Mouse (Mus musculus) midbrain, embryonic 12.5 days (tissue): Measurements from ENCODE around the gene Rybp. TPM values are rescaled to one million over a fixed set of nuclear protein-coding genes. Genes with fewer than 3 reads are reported as not detected.

Experiments
- ATAC-seq: fragments of 200-750 bp; cut with Nextera tagmentation; 2 replicates; pipeline ENCODE4 v1.8.0; 2017; ENCODE audit warnings: low read depth, moderate TSS enrichment, moderate library complexity; ENCODE audit not compliant: low FRiP score
- H3K27ac ChIP-seq: fragments of 300-500 bp; sonication (generic); replicated peaks from 2 replicates; pipeline ENCODE4 v1.5.1; 2016; ENCODE audit warnings: mild to moderate bottlenecking
- H3K27me3 ChIP-seq: fragments of 300-500 bp; sonication (generic); 2 replicates; pipeline ENCODE4 v1.6.1; 2016; ENCODE audit warnings: mild to moderate bottlenecking
- H3K36me3 ChIP-seq: fragments of 300-500 bp; sonication (generic); 2 replicates; pipeline ENCODE4 v1.6.1; 2016
- H3K4me1 ChIP-seq: fragments of 300-500 bp; sonication (generic); 2 replicates; pipeline ENCODE4 v1.6.1; 2016
- H3K4me2 ChIP-seq: fragments of 300-500 bp; sonication (generic); replicated peaks from 2 replicates; pipeline ENCODE4 v1.6.1; 2016; ENCODE audit warnings: mild to moderate bottlenecking, moderate library complexity
- H3K4me3 ChIP-seq: fragments of 300-500 bp; sonication (generic); 2 replicates; pipeline ENCODE4 v1.5.1; 2016; ENCODE audit warnings: mild to moderate bottlenecking
- H3K9ac ChIP-seq: fragments of 300-500 bp; sonication (generic); replicated peaks from 2 replicates; pipeline ENCODE4 v1.6.1; 2016; ENCODE audit warnings: mild to moderate bottlenecking, moderate library complexity
- H3K9me3 ChIP-seq: fragments of 300-500 bp; sonication (generic); 2 replicates; pipeline ENCODE4 v1.6.1; 2016; ENCODE audit warnings: mild to moderate bottlenecking
- WGBS: fragments of 180-500 bp; shearing (Covaris S2); methylation state at CpG from one replicate; pipeline ENCODE4 v1.1.7; 2016; 5-methylcytosine and 5-hydroxymethylcytosine counted together
- polyA plus RNA-seq: library from polyadenylated mRNA; unstranded; fragments of >200 nt; fragmentation: Nextera tagmentation; extraction: Ambion mirVana; gene quantifications from 2 replicates; pipeline ENCODE4 v1.2.1, GENCODE M21; 2016

Rybp gene
- polyA plus RNA-seq, 1 experiment from 2014 or later, result 19.0 TPM

DNA sequence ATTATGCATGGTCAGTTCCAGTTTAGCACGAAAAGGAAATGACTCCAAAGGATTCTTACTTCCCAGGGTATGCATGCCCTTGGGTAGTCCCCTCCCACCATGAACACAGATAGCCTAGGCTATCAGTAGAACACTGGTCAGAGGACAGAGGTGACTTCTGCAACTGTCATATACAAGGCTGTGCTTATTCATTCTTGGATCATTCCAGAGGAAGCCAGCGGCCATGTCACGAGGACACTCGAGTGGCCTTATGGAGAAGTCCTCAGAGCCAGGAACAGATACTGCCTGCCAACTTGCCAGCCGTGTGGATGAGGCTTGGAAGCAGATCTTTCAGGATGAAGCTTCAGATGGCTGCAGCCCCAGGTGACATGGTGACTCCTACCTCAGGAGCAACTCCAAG lies 34.9 kb upstream of the Rybp start:
- no peaks in the 10 kb centered on the region for H3K9me3 ChIP-seq
- WGBS, result 84% methylated on average over 5 of the region's 5 CpGs
- no peaks in the 10 kb centered on the region for H3K36me3 ChIP-seq
- 0 out of 2 replicates have a peak overlapping the region, but pooled peaks have one; percentile 32 for H3K27ac ChIP-seq
- no peak overlapping the region for H3K4me2 ChIP-seq
- no peak overlapping the region for H3K4me3 ChIP-seq
- peaks cover 4% of the 10 kb centered on the region; the same call in 1 of the 2 replicates for H3K4me1 ChIP-seq
- no peak overlapping the region for H3K9ac ChIP-seq
- peaks cover 13% of the 10 kb centered on the region for H3K27me3 ChIP-seq
- 0 out of 2 replicates have a peak, but pooled peaks have one; percentile 12 for ATAC-seq

DNA sequence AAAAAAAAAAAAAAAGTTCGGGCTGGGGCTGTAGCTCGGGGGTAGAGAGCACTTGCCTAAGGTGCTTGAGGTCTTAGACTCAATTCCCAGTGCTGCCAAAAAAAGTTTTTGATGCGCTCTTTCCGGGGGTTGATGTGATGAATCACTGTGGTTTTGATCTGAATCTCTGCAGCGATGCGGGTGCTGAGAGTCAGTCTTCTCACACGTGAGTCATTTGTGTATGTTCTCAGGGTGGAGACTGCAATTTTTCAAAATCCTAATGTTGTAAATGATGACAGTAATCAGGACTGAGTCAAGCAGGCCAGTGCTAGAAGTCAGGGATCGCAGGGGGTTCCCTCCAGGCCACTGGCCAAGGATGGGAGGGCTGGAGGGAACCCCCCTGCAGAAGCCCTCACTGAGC lies 26.9 kb upstream of the Rybp start:
- 71% methylated on average over 8 of the region's 8 CpGs for WGBS
- H3K27me3 ChIP-seq, result no peaks in the 10 kb centered on the region; the same call in 1 of the 2 replicates
- H3K36me3 ChIP-seq, result no peaks in the 10 kb centered on the region
- ATAC-seq, result no peak
- no peak overlapping the region for H3K27ac ChIP-seq
- no peak overlapping the region for H3K9ac ChIP-seq
- H3K4me2 ChIP-seq, result no peak overlapping the region
- H3K4me1 ChIP-seq, result no peaks in the 10 kb centered on the region
- H3K9me3 ChIP-seq, result no peaks in the 10 kb centered on the region
- no peak overlapping the region for H3K4me3 ChIP-seq

DNA sequence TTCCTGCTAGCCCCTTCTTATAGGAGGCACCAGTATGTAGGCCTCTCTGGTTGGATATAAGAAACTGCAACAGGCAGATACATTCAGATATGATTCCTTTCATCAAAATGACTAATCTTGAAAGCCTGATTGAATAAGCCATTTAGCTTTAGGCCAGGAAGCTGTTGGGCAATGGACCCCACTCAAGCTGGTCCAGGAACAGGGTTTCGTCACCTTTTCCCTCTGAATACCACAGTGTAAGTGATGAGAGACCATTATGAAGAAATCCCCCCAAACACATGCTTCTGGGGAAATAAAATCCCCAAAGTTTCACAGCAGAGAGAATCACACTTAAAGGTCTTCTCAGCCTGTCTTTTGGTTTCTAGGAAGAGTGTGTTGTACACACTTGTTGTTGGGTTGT lies 23.9 kb upstream of the Rybp start:
- no peaks in the 10 kb centered on the region for H3K4me1 ChIP-seq
- no peaks in the 10 kb centered on the region for H3K9me3 ChIP-seq
- H3K4me3 ChIP-seq, result no peak overlapping the region
- H3K36me3 ChIP-seq, result no peaks in the 10 kb centered on the region
- WGBS, result 87% methylated on average over 1 of the region's 1 CpGs
- H3K4me2 ChIP-seq, result no peak overlapping the region
- H3K27ac ChIP-seq, result no peak overlapping the region
- ATAC-seq, result no peak
- H3K27me3 ChIP-seq, result no peaks in the 10 kb centered on the region
- no peak overlapping the region for H3K9ac ChIP-seq

DNA sequence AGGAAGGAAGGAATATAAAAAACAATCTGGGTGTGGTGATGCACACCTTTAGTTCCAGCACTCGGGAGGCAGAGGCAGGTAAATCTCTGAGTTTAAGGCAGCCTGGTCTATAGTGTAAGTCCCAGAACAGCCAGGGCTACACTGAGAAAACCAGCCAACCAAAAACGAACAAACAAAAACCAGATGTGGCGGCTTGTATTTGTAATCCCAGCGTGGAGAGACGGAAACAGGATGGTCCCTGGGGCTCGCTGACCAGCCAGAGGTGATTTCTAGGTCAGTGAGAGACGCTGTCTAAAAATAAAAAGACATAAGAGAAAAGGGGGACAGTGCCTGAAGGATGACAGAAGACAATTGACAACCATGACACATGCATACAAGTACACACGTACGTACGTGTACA lies 17.5 kb upstream of the Rybp start:
- Histone ChIP-seq H3K27ac (no peak overlapping the region), H3K9me3 (no peaks in the 10 kb centered on the region), H3K4me3 (no peak overlapping the region), H3K9ac (no peak overlapping the region), H3K27me3 (peaks cover 10% of the 10 kb centered on the region), H3K4me1 (no peaks in the 10 kb centered on the region), H3K36me3 (no peaks in the 10 kb centered on the region), H3K4me2 (no peak overlapping the region)
- 76% methylated on average over 10 of the region's 10 CpGs for WGBS
- no peak for ATAC-seq

DNA sequence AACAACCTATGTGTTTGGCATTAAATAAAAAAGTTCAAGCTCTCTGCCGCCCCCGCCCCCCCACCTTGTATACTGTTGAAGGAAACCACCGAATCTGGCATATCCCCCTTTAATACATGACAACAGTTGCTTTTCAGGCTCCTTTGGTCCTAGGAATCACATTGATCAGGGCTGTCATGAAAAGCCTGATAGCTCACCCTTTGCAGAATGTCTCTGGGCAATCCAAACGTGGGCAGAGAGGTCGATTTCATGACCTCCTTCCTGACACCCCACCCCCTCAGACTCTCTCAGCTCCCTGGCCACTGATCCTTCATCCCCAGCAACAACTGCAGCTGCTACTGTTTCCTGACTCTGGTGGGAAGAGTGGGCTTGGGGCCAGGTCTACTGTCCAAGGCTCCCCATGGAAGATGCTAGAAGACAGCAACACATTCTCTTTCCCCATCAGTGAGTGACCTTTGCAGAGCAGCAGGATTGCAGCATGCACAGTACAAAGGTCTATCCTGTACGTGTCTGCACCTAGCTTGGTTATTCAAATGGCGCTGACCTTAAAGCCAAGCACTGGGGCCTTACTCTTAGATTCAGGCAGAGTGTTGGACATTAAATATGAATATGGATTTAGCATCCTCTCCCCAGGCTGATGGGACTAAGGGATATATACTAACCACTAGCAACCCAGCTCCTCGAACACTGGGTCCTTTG lies 14.3 kb upstream of the Rybp start:
- Histone ChIP-seq H3K4me2 (no peak overlapping the region), H3K4me3 (no peak overlapping the region), H3K9me3 (no peaks in the 10 kb centered on the region), H3K9ac (no peak overlapping the region), H3K36me3 (no peaks in the 10 kb centered on the region), H3K4me1 (no peaks in the 10 kb centered on the region), H3K27ac (no peak overlapping the region), H3K27me3 (peaks cover 25% of the 10 kb centered on the region)
- 65% methylated on average over 8 of the region's 8 CpGs for WGBS
- no peak for ATAC-seq

DNA sequence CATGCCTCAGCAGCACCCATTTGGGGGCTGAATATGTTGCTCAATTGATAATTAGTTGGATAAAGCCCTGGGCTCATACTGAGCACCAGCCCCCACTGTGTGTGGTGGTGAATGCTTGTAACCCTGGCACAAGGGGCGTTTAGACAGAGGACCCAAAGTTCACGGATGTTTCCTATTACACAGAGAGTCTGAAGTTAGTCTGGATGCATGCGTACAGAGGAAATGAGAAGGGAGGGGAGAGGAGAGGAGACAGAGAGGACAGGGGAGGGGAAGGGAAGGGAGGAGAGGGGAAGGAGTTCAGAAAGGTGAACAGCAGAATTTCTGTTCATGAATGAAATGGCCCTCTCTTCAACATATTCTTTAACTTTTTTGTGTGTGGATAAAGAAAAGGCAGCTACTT lies 13.5 kb upstream of the Rybp start:
- no peak overlapping the region for H3K4me3 ChIP-seq
- no peak for ATAC-seq
- peaks cover 25% of the 10 kb centered on the region for H3K27me3 ChIP-seq
- H3K9ac ChIP-seq, result no peak overlapping the region
- no peaks in the 10 kb centered on the region for H3K36me3 ChIP-seq
- H3K9me3 ChIP-seq, result no peaks in the 10 kb centered on the region
- no peaks in the 10 kb centered on the region for H3K4me1 ChIP-seq
- no peak overlapping the region for H3K4me2 ChIP-seq
- no peak overlapping the region for H3K27ac ChIP-seq
- 44% methylated on average over 3 of the region's 3 CpGs for WGBS

DNA sequence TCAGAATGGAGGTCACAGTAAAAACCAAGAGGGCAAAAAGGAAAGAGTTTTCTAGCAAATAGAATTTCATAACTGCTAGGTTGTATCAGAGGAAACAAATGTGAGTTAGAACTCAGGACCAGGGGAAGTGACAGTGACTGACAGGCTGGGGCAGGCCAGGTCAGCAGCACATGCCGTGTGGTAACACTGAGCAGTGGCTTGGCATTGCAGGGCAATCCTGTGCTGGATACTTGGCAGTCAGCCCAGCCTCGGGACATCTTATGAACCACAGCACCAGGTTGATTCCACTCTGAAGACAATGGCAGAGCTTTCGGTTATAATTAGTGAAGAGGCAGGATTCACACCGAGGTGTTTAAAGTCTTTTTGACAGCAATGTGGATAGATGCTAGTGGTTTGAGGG lies 11.7 kb upstream of the Rybp start:
- H3K27ac ChIP-seq, result no peak overlapping the region
- no peaks in the 10 kb centered on the region for H3K36me3 ChIP-seq
- H3K9ac ChIP-seq, result no peak overlapping the region
- no peaks in the 10 kb centered on the region for H3K4me1 ChIP-seq
- no peak overlapping the region for H3K4me3 ChIP-seq
- ATAC-seq, result no peak
- H3K4me2 ChIP-seq, result no peak overlapping the region
- WGBS, result 64% methylated on average over 4 of the region's 4 CpGs
- H3K27me3 ChIP-seq, result peaks cover 25% of the 10 kb centered on the region
- no peaks in the 10 kb centered on the region for H3K9me3 ChIP-seq

DNA sequence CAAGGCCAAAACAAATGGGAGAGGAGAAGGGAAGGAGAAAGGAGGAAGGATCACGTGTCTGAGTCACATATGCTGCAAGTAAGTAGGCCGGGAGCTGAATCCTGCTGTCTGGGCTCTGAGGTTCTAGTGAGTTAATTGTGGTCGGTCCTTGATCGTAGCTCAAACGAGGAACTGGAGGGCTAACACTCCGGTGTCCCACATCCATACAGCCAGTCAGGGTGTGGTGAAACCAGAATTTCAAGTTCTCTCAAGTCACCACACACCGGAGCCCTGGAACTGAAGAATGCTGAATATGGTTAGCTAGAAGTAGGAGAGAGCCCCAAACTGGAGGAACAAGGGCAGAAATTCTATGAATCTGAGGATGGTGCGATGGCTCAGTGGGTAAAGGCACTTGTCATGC lies 10.3 kb upstream of the Rybp start:
- Histone ChIP-seq H3K27me3 (peaks cover 33% of the 10 kb centered on the region), H3K4me3 (no peak overlapping the region), H3K27ac (no peak overlapping the region), H3K9ac (no peak overlapping the region), H3K4me2 (no peak overlapping the region), H3K9me3 (no peaks in the 10 kb centered on the region), H3K36me3 (no peaks in the 10 kb centered on the region), H3K4me1 (no peaks in the 10 kb centered on the region)
- 91% methylated on average over 8 of the region's 8 CpGs for WGBS
- ATAC-seq, result no peak

DNA sequence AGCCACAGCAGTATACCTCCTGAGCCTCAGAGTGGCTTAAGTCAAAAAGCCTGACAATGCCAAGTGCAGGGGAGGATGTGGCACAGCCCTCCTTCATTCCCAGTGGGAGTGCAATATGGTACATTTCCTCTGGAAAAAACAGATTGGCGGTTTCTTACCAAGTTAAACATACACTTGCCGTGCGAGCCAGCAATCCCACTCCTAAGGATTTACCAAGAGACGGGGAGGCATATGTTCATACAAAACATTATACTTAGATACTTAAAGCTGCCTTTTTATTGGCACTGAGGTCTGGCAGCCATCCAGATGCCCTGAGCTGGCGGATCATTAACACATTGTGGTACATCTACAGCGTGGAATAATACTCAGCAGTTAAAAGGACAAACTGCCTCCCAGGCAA lies 5.1 kb upstream of the Rybp start:
- ATAC-seq, result no peak
- H3K9ac ChIP-seq, result no peak overlapping the region
- H3K4me3 ChIP-seq, result no peak overlapping the region
- peaks cover 10% of the 10 kb centered on the region for H3K4me1 ChIP-seq
- H3K9me3 ChIP-seq, result no peaks in the 10 kb centered on the region
- no peaks in the 10 kb centered on the region for H3K36me3 ChIP-seq
- 89% methylated on average over 6 of the region's 6 CpGs for WGBS
- no peak overlapping the region for H3K27ac ChIP-seq
- peaks cover 45% of the 10 kb centered on the region for H3K27me3 ChIP-seq
- H3K4me2 ChIP-seq, result no peak overlapping the region

DNA sequence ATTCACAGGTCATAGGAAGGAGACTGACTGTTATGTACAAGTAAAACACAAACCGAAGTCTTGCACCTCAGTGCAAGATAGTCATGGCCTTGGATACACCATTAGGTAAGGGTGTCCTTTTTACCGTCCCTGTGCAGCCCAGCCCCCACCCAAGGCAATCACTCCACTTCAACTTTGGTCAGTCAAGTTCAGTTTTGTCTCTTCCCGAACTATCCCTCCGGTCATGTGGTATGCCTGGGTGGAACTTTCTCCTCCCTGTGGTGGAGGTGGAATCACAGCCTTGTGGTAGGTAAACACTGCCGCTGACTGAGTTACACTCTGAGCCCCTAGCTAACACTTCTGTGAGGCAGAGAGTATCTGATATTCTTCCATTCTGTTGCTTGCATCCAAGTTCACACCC lies 1.8 kb upstream of the Rybp start:
- H3K27me3 ChIP-seq, result peaks cover 45% of the 10 kb centered on the region
- no peak for ATAC-seq
- 89% methylated on average over 5 of the region's 5 CpGs for WGBS

DNA sequence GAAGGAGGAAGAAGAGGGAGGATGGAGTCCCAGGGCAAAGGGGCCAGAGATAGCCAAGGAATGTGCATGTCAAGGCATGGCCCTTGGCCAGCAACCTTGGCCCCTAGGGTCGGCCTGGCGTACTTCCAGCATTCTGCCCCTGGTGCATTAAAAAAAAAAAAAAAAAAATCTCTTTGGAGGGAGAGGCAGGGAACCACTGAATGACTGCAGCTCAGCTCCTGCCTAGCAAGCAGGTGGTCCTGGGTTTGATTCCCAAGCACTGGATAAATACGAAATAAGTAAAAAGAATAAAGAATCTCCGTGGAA lies 1.4 kb upstream of the Rybp start:
- 60% methylated on average over 4 of the region's 4 CpGs for WGBS
- no peak overlapping the region for H3K27ac ChIP-seq
- no peaks in the 10 kb centered on the region for H3K36me3 ChIP-seq
- peaks cover 24% of the 10 kb centered on the region for H3K4me1 ChIP-seq
- H3K27me3 ChIP-seq, result peaks cover 45% of the 10 kb centered on the region
- ATAC-seq, result no peak
- H3K9ac ChIP-seq, result no peak overlapping the region
- peak overlapping the region; percentile 94; the same call in 1 of the 2 replicates for H3K4me2 ChIP-seq
- H3K9me3 ChIP-seq, result no peaks in the 10 kb centered on the region
- H3K4me3 ChIP-seq, result no peak overlapping the region

More for the DNA sequence above, 1.8 kb upstream of the Rybp start:
- H3K4me2 ChIP-seq, result no peak overlapping the region
- no peaks in the 10 kb centered on the region for H3K9me3 ChIP-seq
- H3K4me1 ChIP-seq, result peaks cover 21% of the 10 kb centered on the region
- H3K36me3 ChIP-seq, result no peaks in the 10 kb centered on the region
- H3K4me3 ChIP-seq, result no peak overlapping the region
- H3K9ac ChIP-seq, result no peak overlapping the region
- H3K27ac ChIP-seq, result no peak overlapping the region

DNA sequence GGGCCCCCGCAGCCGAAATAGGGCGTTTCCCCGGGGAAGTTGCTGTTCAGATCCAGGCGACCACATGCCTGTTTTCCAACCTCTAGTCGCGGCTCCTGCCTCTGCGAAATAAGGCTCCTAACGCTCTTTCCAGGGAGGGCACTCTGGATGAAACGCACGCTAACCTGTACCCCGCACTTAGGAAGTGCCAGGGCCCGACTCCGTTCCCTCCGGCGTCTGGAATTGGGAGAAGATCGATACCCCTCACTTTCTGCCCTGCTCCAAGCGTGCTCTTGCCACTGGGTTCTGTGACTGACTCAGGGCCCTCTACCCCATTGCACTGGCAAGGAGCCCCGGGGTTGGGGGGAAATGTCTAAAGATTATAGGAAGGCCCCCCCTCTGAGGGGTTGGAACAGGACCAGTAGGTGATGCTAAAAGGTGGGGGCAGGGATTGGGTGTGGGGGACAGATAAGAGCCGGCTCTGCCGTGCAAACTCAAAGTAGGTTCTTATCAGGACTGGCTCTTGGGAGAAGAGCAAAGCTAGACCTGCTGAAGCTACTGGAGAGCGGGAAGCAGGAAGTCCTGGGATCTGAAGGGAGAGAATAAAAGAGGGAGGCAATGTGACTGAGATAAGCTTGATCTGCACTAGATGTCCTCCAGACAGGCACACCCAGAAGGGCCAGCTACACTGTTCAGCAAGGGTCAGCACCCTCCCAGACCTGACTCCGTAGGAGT lies 888 bp upstream of the Rybp start:
- Histone ChIP-seq H3K9ac (peak overlapping the region; percentile 68), H3K4me2 (peak overlapping the region; percentile 94), H3K36me3 (no peaks in the 10 kb centered on the region), H3K4me3 (peak overlapping the region; percentile 86), H3K27ac (peak overlapping the region; percentile 61; the same call in 1 of the 2 replicates), H3K27me3 (peaks cover 43% of the 10 kb centered on the region), H3K9me3 (no peaks in the 10 kb centered on the region), H3K4me1 (peaks cover 27% of the 10 kb centered on the region)
- WGBS, result 3% methylated on average over 23 of the region's 23 CpGs
- peak; percentile 17 for ATAC-seq
